13 mouse cellular contexts compared by ENCODE assay signal in the genomic region with DNA sequence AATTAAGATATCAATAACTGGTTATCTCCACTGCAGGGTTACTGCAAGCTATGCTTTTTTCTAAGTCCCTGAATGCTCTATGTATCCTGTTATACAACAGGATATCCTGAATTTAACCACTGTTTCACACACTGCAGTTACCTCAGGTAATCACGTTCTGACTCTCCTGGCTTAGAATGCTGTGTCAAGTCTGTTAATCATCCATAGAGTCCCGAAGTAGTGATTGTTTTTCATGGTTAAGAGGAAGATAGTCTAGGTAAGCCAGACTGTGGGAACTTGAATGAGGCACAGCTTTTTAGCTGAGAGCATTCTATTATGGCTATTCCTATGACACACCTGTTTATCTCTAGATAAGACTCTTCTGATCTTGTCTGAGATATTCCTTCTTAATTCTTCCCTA. TPM values are rescaled to one million over a fixed set of nuclear protein-coding genes. Genes with fewer than 3 reads are reported as not detected.
"Had no signal": no experiment of that assay in that cellular context is flagged by ENCODE, and none has a peak within 500 bp of the region (broad histone marks: within the 10 kb centered on the region; RNA-seq: fewer than 3 reads in every experiment).

No protein-coding gene starts in this region.

- H3K27me3 ChIP-seq: liver, embryonic 15.5 days; midbrain, embryonic 13.5 days had no signal

- DNase-seq: lung, adult 2 months; right cerebral cortex, postnatal 25 days; thymus, adult 18-20 months; thymus, postnatal 14 days had no signal

- H3K4me3 ChIP-seq: left cerebral cortex, adult 2 months; limb, embryonic 10.5 days; liver, embryonic 15.5 days; midbrain, embryonic 13.5 days had no signal

- H3K9me3 ChIP-seq: limb, embryonic 10.5 days; liver, embryonic 15.5 days; midbrain, embryonic 13.5 days had no signal

- H3K27ac ChIP-seq: left cerebral cortex, adult 2 months; limb, embryonic 10.5 days; liver, embryonic 15.5 days; midbrain, embryonic 13.5 days had no signal

- H3K4me2 ChIP-seq: liver, embryonic 11.5 days; liver, embryonic 15.5 days; midbrain, embryonic 13.5 days had no signal

- ATAC-seq: midbrain, embryonic 13.5 days had no signal

- H3K9ac ChIP-seq: liver, embryonic 15.5 days; midbrain, embryonic 13.5 days had no signal

- H3K4me1 ChIP-seq: limb, embryonic 10.5 days had no signal

RNA-seq across cellular contexts. Expression of a gene that starts 28.7 kb away (rescaled TPM):
- polyA plus RNA-seq: intestine, embryonic 14.5 days; liver, embryonic 11.5 days; liver, embryonic 15.5 days; lung, postnatal 0 days had no signal

RNA-seq across cellular contexts. Expression of a gene that starts 32.4 kb away (rescaled TPM):
- polyA plus RNA-seq: intestine, embryonic 14.5 days; liver, embryonic 11.5 days; liver, embryonic 15.5 days; lung, postnatal 0 days; small intestine, adult 2 months; stomach, embryonic 16.5 days had no signal
